Mouse (Mus musculus) erythroblast, embryonic 14.5 days (primary cell): Measurements from ENCODE around the gene Ccdc155.

Experiments used
- GATA1 ChIP-seq: IDR thresholded peaks from 2 replicates; pipeline ENCODE4 v1.6.1; 2012; ENCODE audit warnings: low read length, inconsistent platforms, mixed read lengths
- TAL1 ChIP-seq: IDR thresholded peaks from 3 replicates; pipeline ENCODE4 v1.6.1; 2012; ENCODE audit warnings: low read length, inconsistent platforms, mixed read lengths

DNA sequence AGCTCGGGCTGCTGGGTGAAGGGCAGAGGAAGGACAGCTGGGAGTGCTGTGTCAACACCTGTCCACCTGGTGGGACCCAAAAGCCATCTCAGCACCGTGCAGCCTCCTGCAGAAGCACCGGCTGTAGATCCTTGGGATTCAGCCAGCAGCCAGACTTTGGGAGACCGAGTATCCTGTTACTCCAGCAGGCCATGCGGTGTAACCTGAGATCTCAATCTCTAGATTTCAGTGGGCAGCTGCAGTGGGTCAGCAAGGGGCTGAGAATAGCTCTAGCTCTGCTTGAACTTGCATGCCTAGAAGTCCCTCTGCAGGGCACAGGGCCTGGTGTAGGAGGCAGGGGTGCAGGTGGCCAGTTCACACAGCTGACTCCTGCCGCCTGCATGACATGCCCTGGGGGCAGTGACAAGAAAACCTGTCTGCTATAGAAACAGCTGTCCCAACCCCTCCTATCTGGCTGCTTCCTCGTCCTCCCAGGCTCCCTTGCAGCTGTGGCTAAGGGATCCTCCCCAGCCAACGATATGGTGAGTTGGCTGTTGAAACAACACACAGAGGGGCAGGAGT, 12.8 kb downstream of the Ccdc155 start:
- TF ChIP-seq GATA1: no peak
- TF ChIP-seq TAL1: no peak
